18 mouse cellular contexts compared by ENCODE assay signal in genomic region chr19:55184442-55184841, GRCm38 (mm10). TPM values are rescaled to one million over a fixed set of nuclear protein-coding genes. Genes with fewer than 3 reads are reported as not detected.
DNase-seq lines count a peak whose midpoint lies in the region; ATAC-seq and TF ChIP-seq lines count a peak whose summit lies in the region.
"Had no signal": no experiment of that assay in that cellular context is flagged by ENCODE, and none has a peak within 500 bp of the region (broad histone marks: within the 10 kb centered on the region; RNA-seq: fewer than 3 reads in every experiment).

No protein-coding gene starts in this region.

- H3K4me3 ChIP-seq in forebrain, embryonic 10.5 days = no peak overlapping the region
- no peak overlapping the region for H3K4me3 ChIP-seq in forebrain, embryonic 11.5 days (ENCODE audit: low read depth, low read length)
- H3K4me3 ChIP-seq in layer of hippocampus, adult 2 months = no peak overlapping the region
- H3K4me3 ChIP-seq: embryonic facial prominence, embryonic 10.5 days; heart, embryonic 13.5 days; myocyte had no signal

- H3K4me1 ChIP-seq in forebrain, embryonic 10.5 days = peaks cover 19% of the 10 kb centered on the region
- no peaks in the 10 kb centered on the region; the same call in 1 of the 2 replicates for H3K4me1 ChIP-seq in forebrain, embryonic 11.5 days (replicated peaks; ENCODE audit: control insufficient read depth, insufficient read depth, low read length)
- H3K4me1 ChIP-seq: heart, embryonic 13.5 days had no signal

- no peak overlapping the region for H3K9ac ChIP-seq in forebrain, embryonic 11.5 days (ENCODE audit: low read length)
- H3K9ac ChIP-seq: heart, embryonic 13.5 days had no signal

- no peak for TF ChIP-seq CTCF in layer of hippocampus, adult 2 months (conservative IDR thresholded peaks at IDR 0.05)

- ATAC-seq in forebrain, embryonic 11.5 days (replicated peaks; ENCODE audit: low FRiP score) = no peak
- ATAC-seq: Patski had no signal

- no peaks in the 10 kb centered on the region for H3K27me3 ChIP-seq in forebrain, embryonic 10.5 days (ENCODE audit: poor library complexity, severe bottlenecking)
- no peaks in the 10 kb centered on the region for H3K27me3 ChIP-seq in forebrain, embryonic 11.5 days (ENCODE audit: control insufficient read depth, insufficient read depth, low read length)

- H3K27ac ChIP-seq in forebrain, embryonic 10.5 days = peak overlapping the region; percentile 56; the same call in 1 of the 2 replicates
- H3K27ac ChIP-seq in forebrain, embryonic 11.5 days (ENCODE audit: low read depth, low read length) = no peak overlapping the region
- peak overlapping the region; percentile 86 for H3K27ac ChIP-seq in layer of hippocampus, adult 2 months
- H3K27ac ChIP-seq: embryonic facial prominence, embryonic 10.5 days; heart, embryonic 13.5 days; kidney, postnatal 0 days had no signal

- H3K4me2 ChIP-seq in forebrain, embryonic 11.5 days (ENCODE audit: low read depth, low read length, severe bottlenecking) = no peak overlapping the region
- H3K4me2 ChIP-seq: heart, embryonic 13.5 days had no signal

- no peak for DNase-seq in forebrain, embryonic 10.5 days (ENCODE audit: extremely low spot score, low spot score)
- no peak for DNase-seq in forebrain, embryonic 11.5 days (ENCODE audit: low spot score)
- DNase-seq in layer of hippocampus, adult 2 months (ENCODE audit: low spot score in 2 of 2) = no peak
- no peak for DNase-seq in layer of hippocampus, adult 8-10 months (ENCODE audit: low spot score in 2 of 2)
- peak; percentile 57 to 60 for DNase-seq in right cerebral cortex, postnatal 10 days (ENCODE audit: low spot score in 2 of 2)
- no peak for DNase-seq in right cerebral cortex, adult 18-20 months
- DNase-seq in adrenal gland, adult 18-20 months (ENCODE audit: low spot score in 2 of 2) = no peak
- no peak for DNase-seq in adrenal gland, postnatal 14 days
- DNase-seq: cerebellum, postnatal 14 days; thymus, postnatal 4 days had no signal

- no peaks in the 10 kb centered on the region for H3K9me3 ChIP-seq in forebrain, embryonic 10.5 days
- H3K9me3 ChIP-seq in forebrain, embryonic 11.5 days (ENCODE audit: control insufficient read depth, low read length) = no peaks in the 10 kb centered on the region
- H3K9me3 ChIP-seq: embryonic facial prominence, embryonic 10.5 days; heart, embryonic 13.5 days had no signal

- 86% methylated on average over 7 of the region's 7 CpGs for WGBS in forebrain, embryonic 10.5 days
- WGBS in forebrain, embryonic 11.5 days = 81% methylated on average over 7 of the region's 7 CpGs

- H3K36me3 ChIP-seq in forebrain, embryonic 10.5 days (replicated peaks) = no peaks in the 10 kb centered on the region
- H3K36me3 ChIP-seq in forebrain, embryonic 11.5 days (ENCODE audit: control insufficient read depth, insufficient read depth, low read length) = no peaks in the 10 kb centered on the region
- H3K36me3 ChIP-seq: embryonic facial prominence, embryonic 10.5 days; heart, embryonic 13.5 days had no signal

RNA-seq across cellular contexts. Expression of gene Tectb, which starts 3.9 kb away (rescaled TPM):
- not detected in 2 replicates for polyA plus RNA-seq in forebrain, embryonic 10.5 days (2016; fragmentation: Nextera tagmentation; extraction: Ambion mirVana)
- polyA plus RNA-seq in forebrain, embryonic 11.5 days (2014; fragmentation: Nextera tagmentation; extraction: Ambion mirVana) = not detected in 2 replicates
- under 1 TPM in 1 of 2 experiments, not detected in 1; 0.15 TPM for total RNA-seq in layer of hippocampus, adult 2 months (2021)
- total RNA-seq in layer of hippocampus, adult 8-10 months (2022) = under 1 TPM in 1 of 4 experiments, not detected in 3; 0.16 TPM
- 1 to 10 TPM in 1 of 2 experiments, under 1 TPM in 1; 0.22 to 1.1 TPM for total RNA-seq in adrenal gland, adult 18-20 months (2021)
- total RNA-seq in adrenal gland, postnatal 14 days (2021) = 0.78 and 0.79 TPM in 2 replicates
- total RNA-seq: left cerebral cortex, postnatal 25 days had no signal
- polyA plus RNA-seq: embryonic facial prominence, embryonic 10.5 days; heart, embryonic 13.5 days; myocyte; Patski; small intestine, adult 2 months had no signal

RNA-seq across cellular contexts. Expression of gene Gucy2g, which starts 56.6 kb away (rescaled TPM):
- not detected in 2 replicates for polyA plus RNA-seq in forebrain, embryonic 10.5 days (2016; fragmentation: Nextera tagmentation; extraction: Ambion mirVana)
- not detected in 2 replicates for polyA plus RNA-seq in forebrain, embryonic 11.5 days (2014; fragmentation: Nextera tagmentation; extraction: Ambion mirVana)
- total RNA-seq in layer of hippocampus, adult 2 months (2021) = 1 to 10 TPM in 1 of 2 experiments, under 1 TPM in 1; 0.69 to 1.0 TPM
- total RNA-seq in layer of hippocampus, adult 8-10 months (2022) = 1 to 10 TPM; 1.2 to 1.4 (median 1.3) TPM
- total RNA-seq in adrenal gland, adult 18-20 months (2021) = not detected
- not detected in 2 replicates for total RNA-seq in adrenal gland, postnatal 14 days (2021)
- total RNA-seq: liver, adult 2 months had no signal
- polyA plus RNA-seq: embryonic facial prominence, embryonic 10.5 days; heart, embryonic 13.5 days had no signal

RNA-seq across cellular contexts. Expression of gene Gpam, which starts 57.4 kb away (rescaled TPM):
- polyA plus RNA-seq in forebrain, embryonic 10.5 days (2016; fragmentation: Nextera tagmentation; extraction: Ambion mirVana) = 21.5 and 22.4 TPM in 2 replicates
- 19.8 and 20.2 TPM in 2 replicates for polyA plus RNA-seq in forebrain, embryonic 11.5 days (2014; fragmentation: Nextera tagmentation; extraction: Ambion mirVana)
- 10 to 100 TPM; 40.9 to 44.5 TPM for total RNA-seq in layer of hippocampus, adult 2 months (2021)
- total RNA-seq in layer of hippocampus, adult 8-10 months (2022) = 10 to 100 TPM; 47.2 to 72.0 (median 60.2) TPM
- 100 to 1,000 TPM in 1 of 2 experiments, 10 to 100 TPM in 1; 87.8 to 419 TPM for total RNA-seq in adrenal gland, adult 18-20 months (2021)
- 232 and 288 TPM in 2 replicates for total RNA-seq in adrenal gland, postnatal 14 days (2021)

Comparison
In these comparisons a context has a peak if more than half of its experiments do, and no peak if none do; other contexts are left out.
1. DNase-seq: peak in right cerebral cortex, postnatal 10 days (2 of 2); none in forebrain, embryonic 10.5 days (single experiment), forebrain, embryonic 11.5 days (single experiment), layer of hippocampus, adult 2 months (0 of 2), layer of hippocampus, adult 8-10 months (0 of 2), right cerebral cortex, adult 18-20 months (single experiment), adrenal gland, adult 18-20 months (0 of 2) and adrenal gland, postnatal 14 days (single experiment).